Mouse (Mus musculus) brain, embryonic 14.5 days (tissue): Measurements from ENCODE around the gene Cntrl.

Experiments used
- CTCF ChIP-seq: fragments of 200-500 bp; IDR thresholded peaks from 2 replicates; pipeline ENCODE4 v1.5.1; 2012; ENCODE audit warnings: inconsistent platforms, mild to moderate bottlenecking, moderate library complexity, borderline replicate concordance; ENCODE audit not compliant: insufficient read depth, insufficient read length; ENCODE audit errors: extremely low read depth
- POLR2A ChIP-seq: fragments of 200-500 bp; IDR thresholded peaks from 2 replicates; pipeline ENCODE4 v1.6.1; 2012; ENCODE audit warnings: mild to moderate bottlenecking, inconsistent platforms, borderline replicate concordance; ENCODE audit not compliant: poor library complexity, insufficient read depth, insufficient read length, severe bottlenecking; ENCODE audit errors: extremely low read depth

- TF ChIP-seq CTCF (no peak), POLR2A (no peak)
These were observed 48.4 kb upstream of the Cntrl start for GRCm38 (mm10) chr2:35060897-35061296.
